Mouse (Mus musculus) spleen, postnatal 14 days (tissue): ENCODE measurements around the gene Trim67.
A peak's percentile ranks its signal among the peaks of the same experiment; 100 is the strongest.

Experiments
- DNase-seq, 2 experiments: peaks; one replicate each; pipeline ENCODE4 v3.0.0; 2021 to 2022; ENCODE audit warnings: low spot score in 2 of 2

Gene Trim67

DNA sequence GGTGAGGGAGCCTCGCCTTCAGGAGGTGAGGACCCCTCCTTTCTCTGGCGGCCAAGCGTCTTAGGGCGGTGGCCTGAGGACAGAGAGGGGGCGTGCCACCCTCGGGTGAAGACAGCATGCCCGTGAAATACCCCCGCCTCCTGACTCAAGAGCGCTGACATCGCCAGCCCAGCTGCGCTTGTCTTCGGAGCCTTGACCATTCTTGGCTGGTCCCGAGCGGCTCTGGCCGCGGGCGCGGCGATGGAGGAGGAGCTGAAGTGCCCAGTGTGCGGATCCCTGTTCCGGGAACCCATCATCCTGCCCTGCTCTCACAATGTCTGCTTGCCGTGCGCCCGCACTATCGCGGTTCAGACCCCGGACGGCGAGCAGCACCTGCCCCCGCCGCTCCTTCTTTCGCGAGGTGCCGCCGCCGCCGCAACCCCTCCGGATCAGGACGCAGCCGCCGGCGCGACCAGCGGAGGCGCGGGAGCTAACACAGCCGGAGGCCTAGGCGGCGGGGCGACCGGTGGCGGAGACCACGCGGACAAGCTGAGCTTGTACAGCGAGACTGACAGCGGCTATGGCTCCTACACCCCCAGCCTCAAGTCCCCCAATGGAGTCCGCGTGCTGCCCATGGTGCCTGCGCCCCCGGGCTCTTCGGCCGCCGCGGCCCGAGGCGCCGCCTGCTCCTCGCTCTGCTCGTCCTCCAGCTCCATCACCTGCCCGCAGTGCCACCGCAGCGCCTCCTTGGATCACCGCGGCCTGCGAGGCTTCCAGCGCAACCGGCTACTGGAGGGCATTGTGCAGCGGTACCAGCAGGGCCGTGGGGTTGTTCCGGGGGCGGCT, 981 bp downstream of the Trim67 start:
- DNase-seq: no peak

- peak in 1 of 2 experiments; percentile 36 for DNase-seq
These were observed 1.5 kb downstream of the Trim67 start for GRCm38 (mm10) chr8:124794486-124794780.

DNA sequence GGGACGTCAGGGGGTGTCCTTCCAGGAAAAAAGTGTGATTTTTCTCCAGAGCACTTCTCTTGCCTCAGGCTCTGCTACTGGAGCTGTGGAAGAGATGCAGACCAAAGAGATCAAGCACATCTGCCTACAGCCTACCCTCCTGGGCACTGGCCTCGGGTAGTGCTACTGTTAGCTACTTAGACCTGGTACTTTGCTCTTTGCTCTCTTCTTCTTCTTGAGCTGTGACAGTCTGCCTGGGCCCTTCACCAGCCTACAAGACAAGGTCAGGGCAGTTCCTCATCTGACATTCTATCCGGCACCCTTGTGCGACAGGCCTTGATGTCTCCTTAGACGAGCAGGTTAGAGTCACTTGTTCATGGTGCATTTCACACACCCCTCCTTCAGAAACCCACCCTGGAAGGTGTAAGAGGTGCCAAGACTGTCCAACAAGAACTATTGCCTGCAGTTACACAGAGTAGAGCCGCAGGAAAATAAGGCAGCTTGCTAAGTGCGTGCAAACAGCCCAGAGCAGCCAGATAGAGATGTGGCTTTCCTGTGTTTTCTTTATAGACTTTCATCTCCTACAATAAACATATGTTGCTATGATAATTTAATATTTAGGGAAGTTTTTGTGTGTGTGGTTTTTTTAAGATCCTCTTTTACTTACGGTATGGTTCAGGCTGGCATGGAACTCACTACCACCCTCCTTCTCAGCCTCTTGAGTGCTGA, 3.0 kb downstream of the Trim67 start:
- no peak for DNase-seq

- no peak for DNase-seq
These were observed 7.7 kb downstream of the Trim67 start for GRCm38 (mm10) chr8:124800542-124800941.

- DNase-seq: no peak
These were observed 11.2 kb downstream of the Trim67 start for GRCm38 (mm10) chr8:124803824-124804702.

DNA sequence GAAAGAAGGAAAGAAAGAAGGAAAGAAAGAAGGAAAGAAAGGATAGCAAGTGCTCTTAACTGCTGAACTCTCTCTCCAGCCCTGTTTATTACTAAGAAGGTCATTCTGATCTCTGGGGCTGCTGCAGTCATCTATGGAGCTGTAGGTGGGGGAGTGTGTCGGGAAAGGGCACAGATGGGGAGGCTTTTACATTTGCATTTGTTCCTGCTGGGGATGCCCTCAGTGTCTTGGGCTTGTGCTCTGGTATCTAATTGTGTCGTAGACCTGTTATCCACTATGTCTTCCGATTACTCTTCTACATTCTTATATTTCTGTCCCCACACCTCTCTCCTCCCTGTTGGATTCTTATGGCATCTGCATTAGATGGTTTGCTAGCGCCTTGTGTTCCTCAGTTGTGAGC, 13.1 kb downstream of the Trim67 start:
- no peak for DNase-seq

GRCm38 (mm10) chr8:124809419-124809818, 16.5 kb downstream of the Trim67 start:
- DNase-seq: no peak

- no peak for DNase-seq
These were observed 17.2 kb downstream of the Trim67 start for GRCm38 (mm10) chr8:124810056-124810610.

DNA sequence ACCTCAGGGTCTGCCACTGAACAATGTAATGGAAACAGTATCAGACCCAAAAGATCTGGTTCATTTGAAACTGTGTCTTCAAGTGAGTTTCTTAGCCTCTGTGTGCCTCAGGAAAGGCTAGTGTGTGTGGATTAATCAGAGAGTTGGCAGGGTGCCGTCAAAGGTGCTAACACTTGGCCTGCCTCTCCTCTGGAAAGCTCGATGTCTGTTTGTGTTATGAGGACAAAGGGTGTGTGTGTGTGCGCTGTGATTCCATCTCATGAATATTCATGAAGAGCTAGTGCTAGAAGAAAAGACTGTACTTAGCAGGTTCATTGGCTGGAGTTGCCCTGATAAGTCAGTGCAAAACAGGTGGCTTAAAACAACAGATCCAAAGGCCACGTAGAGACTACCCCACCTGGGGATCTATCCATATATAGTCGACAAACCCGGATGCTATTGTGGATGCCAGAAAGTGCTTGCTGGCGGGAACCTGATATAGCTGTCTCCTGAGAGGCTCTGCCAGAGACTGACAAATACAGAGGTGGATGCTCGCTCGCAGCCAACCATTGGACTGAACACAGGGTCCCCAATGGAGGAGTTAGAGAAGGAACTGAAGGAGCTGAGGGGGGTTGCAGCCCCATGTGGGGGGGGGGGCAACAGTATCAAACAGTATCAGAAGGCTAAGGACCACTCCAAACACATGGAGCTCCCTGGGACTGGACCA, 17.9 kb downstream of the Trim67 start:
- no peak for DNase-seq

- DNase-seq: no peak
These were observed 20.4 kb downstream of the Trim67 start for GRCm38 (mm10) chr8:124813326-124813725.

DNA sequence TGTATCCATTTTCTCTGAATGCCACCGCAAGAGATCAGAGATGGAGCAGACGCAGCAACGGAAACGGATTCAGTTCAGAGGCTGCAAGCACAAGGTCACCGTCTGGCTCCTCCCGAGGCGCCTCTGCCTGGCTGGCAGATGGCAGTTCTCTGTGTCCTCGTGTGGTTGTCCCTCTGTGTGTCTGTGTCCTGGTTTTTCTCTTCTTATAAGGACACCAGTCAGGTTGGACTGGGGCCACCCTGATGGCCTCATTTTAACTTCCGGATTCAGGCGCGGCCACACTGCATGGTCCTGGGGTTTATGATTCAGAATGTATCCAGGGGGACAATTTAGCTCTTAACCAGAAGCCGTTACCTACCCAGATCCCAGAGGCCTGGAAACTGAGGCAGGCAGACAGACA, 23.0 kb downstream of the Trim67 start:
- no peak for DNase-seq

GRCm38 (mm10) chr8:124816866-124817265, 24.0 kb downstream of the Trim67 start:
- no peak for DNase-seq

- DNase-seq: no peak
These were observed 24.5 kb downstream of the Trim67 start for GRCm38 (mm10) chr8:124817361-124817760.

GRCm38 (mm10) chr8:124819612-124820115, 26.8 kb downstream of the Trim67 start:
- DNase-seq: no peak

DNA sequence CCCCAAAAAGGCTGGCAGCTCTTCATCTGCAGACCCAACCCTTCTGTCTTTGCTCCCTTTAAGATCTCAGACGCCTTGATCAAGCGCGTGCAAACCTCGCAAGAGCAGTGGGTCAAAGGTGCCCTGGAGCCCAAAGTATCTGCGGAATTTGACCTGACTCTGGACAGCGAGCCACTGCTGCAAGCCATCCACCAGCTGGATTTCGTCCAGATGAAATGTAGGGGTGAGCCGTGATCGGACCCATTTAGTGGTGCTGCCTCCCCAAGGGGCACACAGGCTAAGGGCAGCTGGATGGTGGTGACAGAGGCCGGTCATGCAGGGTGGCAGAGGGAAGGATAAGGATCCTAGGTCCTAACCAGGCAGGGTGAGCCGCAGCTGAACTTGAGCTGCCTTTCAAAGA, 27.2 kb downstream of the Trim67 start:
- DNase-seq: no peak

- no peak for DNase-seq
These were observed 30.6 kb downstream of the Trim67 start for GRCm38 (mm10) chr8:124823497-124823896.

GRCm38 (mm10) chr8:124826658-124827057, 33.8 kb downstream of the Trim67 start:
- DNase-seq: no peak

DNA sequence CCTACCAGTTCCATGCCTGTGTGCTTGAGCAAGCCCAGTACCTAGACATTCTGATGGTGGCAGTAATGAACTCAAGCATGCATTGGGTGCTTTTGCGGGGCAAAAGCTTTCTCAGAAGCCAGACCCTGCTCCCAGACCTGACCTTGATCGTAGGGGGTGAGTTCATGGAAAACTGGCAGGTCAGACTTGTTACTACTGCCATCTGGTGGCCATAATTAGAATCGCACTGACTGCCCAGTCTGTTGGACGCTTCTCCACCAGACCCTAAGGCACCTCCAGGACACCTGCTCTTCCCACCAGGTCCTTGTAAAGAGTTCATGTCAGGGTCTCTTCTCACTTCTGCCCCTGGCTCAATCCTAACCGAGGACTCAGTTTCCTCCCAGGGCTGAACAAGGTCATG, 34.5 kb downstream of the Trim67 start:
- peak in 1 of 2 experiments; percentile 35 for DNase-seq

DNA sequence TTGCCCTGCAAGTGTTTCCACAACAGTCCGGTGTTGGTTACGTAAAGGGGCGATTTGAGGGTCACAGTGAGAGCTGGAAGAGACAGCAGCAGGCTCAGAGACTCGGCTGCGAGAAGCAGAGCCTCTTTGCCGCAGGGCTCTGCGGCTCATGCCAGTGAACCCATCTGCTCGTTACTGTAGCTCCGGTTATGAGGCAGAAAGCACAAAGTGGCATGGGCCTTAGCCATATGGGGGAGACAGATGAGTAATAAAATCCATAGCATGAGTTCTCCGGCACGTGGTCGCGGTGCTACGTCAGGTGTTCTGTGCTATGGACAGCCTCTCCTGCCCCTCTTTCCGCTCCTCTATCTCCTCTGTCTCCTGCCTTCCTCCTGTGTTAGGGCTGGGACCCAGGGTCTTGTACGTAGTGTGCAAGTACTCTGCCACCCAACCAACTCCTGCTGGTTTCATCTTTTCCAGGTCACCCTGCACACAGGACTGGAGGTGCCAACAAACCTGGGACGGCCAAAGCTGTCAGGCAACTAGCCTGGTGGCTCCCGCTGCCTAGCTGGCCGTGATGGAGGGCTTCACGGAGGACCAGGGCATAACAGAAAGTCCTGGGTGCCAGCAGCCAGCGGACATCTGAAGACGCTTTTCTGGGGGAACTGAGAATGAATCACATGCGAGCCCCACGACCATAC, 35.8 kb downstream of the Trim67 start:
- DNase-seq: no peak

DNA sequence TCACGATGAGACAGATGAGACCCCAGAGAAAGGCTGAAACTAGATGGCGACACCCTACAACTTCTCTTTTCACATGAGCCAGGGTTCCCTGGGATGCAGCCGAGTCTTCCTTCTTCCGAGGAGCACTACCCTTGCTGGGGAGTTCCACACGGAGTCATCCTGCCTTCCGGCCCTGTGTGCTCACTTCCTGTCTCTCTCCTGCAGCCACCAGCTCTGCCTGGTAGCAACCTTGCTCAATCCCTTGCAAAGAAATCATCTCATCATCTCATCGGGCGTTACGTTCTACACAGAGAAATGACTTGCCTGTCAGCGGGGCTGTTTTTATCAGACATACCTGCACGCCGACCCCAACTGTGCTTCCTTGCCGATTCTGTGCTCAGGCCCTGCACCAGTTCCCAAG, 37.2 kb downstream of the Trim67 start:
- DNase-seq: no peak

GRCm38 (mm10) chr8:124831531-124831930, 38.6 kb downstream of the Trim67 start:
- DNase-seq: no peak
